23 mouse cellular contexts compared by ENCODE assay signal in genomic region chr1:21602567-21602966, GRCm38 (mm10).
DNase-seq lines count a peak whose midpoint lies in the region; ATAC-seq lines count a peak whose summit lies in the region.
"Had no signal": no experiment of that assay in that cellular context is flagged by ENCODE, and none has a peak within 500 bp of the region (broad histone marks: within the 10 kb centered on the region; RNA-seq: fewer than 3 reads in every experiment).

No protein-coding gene starts in this region.

- no peaks in the 10 kb centered on the region for H3K9me3 ChIP-seq in forebrain, embryonic 15.5 days
- H3K9me3 ChIP-seq: G1E had no signal

- no peak overlapping the region for H3K9ac ChIP-seq in forebrain, embryonic 15.5 days (replicated peaks)

- H3K4me1 ChIP-seq in forebrain, embryonic 15.5 days = no peaks in the 10 kb centered on the region

- no peak overlapping the region for H3K4me3 ChIP-seq in forebrain, embryonic 15.5 days

- no peaks in the 10 kb centered on the region for H3K36me3 ChIP-seq in forebrain, embryonic 15.5 days
- H3K36me3 ChIP-seq: G1E had no signal

- H3K27ac ChIP-seq in forebrain, embryonic 15.5 days (replicated peaks) = no peak overlapping the region

- DNase-seq in frontal cortex, adult 2 months (ENCODE audit: extremely low spot score in 1 of 2, low spot score in 1 of 2) = no peak
- DNase-seq in ovary, adult 18-20 months (ENCODE audit: low spot score) = peak; percentile 6
- DNase-seq in ovary, postnatal 14 days (ENCODE audit: low spot score) = no peak
- peak; percentile 54 for DNase-seq in brain, adult 2 months (ENCODE audit: low read depth, low spot score)
- DNase-seq in fibroblast of lung, adult 2 months (ENCODE audit: low read depth) = peak; percentile 11
- DNase-seq: adrenal gland, adult 2 months; adrenal gland, adult 8-10 months; adrenal gland, postnatal 10 days; adrenal gland, postnatal 14 days; adrenal gland, postnatal 25 days; adrenal gland, postnatal 36 days; B cell, adult 2 months; cerebellum, adult 11 months; cerebellum, adult 11-12 months; cerebellum, adult 18-20 months had no signal

- H3K27me3 ChIP-seq in forebrain, embryonic 15.5 days = no peaks in the 10 kb centered on the region
- H3K27me3 ChIP-seq: CH12.LX, Patski had no signal

- ATAC-seq in frontal cortex, adult (ENCODE audit: low TSS enrichment) = peak; percentile 70; the same call in 1 of the 2 replicates
- no peak for ATAC-seq in forebrain, embryonic 15.5 days (replicated peaks)
- ATAC-seq in erythroid progenitor cell, adult 5-6 weeks (replicated peaks; ENCODE audit: low FRiP score, poor library complexity, severe bottlenecking) = no peak
- ATAC-seq: activated CD4-positive, CD25-positive, alpha-beta regulatory T cell, adult 4 months; CD4-positive, CD25-positive, alpha-beta regulatory T cell, adult 4 months; Patski had no signal

- no peak overlapping the region for H3K4me2 ChIP-seq in forebrain, embryonic 15.5 days (replicated peaks)

Comparison
In these comparisons a context has a peak if more than half of its experiments do, and no peak if none do; other contexts are left out.
1. DNase-seq: peak in ovary, adult 18-20 months (single experiment), brain, adult 2 months (single experiment) and fibroblast of lung, adult 2 months (single experiment); none in frontal cortex, adult 2 months (0 of 2) and ovary, postnatal 14 days (single experiment).